Mouse (Mus musculus) C2C12 (cell line): Measurements from ENCODE around the gene Maff. TPM values are rescaled to one million over a fixed set of nuclear protein-coding genes. Genes with fewer than 3 reads are reported as not detected.

ENCODE experiments used
- H3K27me3 ChIP-seq: one replicate; pipeline ENCODE4 v1.6.1; 2011; ENCODE audit not compliant: control insufficient read depth, insufficient read depth, insufficient read length
- H3K36me3 ChIP-seq: one replicate; pipeline ENCODE4 v1.6.1; 2011; ENCODE audit not compliant: control insufficient read depth, insufficient read depth
- H3K4me3 ChIP-seq: one replicate; pipeline ENCODE4 v1.5.1; 2011; ENCODE audit warnings: mild to moderate bottlenecking, control low read depth; ENCODE audit not compliant: poor library complexity, insufficient read depth, severe bottlenecking
- H3K79me2 ChIP-seq: one replicate; pipeline ENCODE4 v1.6.1; 2011; ENCODE audit not compliant: control insufficient read depth, insufficient read depth
- H3K79me3 ChIP-seq: one replicate; pipeline ENCODE4 v1.6.1; 2011; ENCODE audit warnings: low read depth, control low read depth
- H3ac ChIP-seq: one replicate; pipeline ENCODE3; 2011; ENCODE audit warnings: low read depth; ENCODE audit not compliant: control insufficient read depth, insufficient read length
- CEBPB ChIP-seq: IDR thresholded peaks from one replicate; pipeline ENCODE4 v1.6.1; 2011; ENCODE audit warnings: low read depth, mild to moderate bottlenecking, control low read depth, moderate library complexity
- CTCF ChIP-seq: IDR thresholded peaks from one replicate; pipeline ENCODE4 v1.5.1; 2011; ENCODE audit not compliant: control insufficient read depth, insufficient read depth, insufficient read length
- FOSL1 ChIP-seq: IDR thresholded peaks from one replicate; pipeline ENCODE4 v1.8.0; 2011; ENCODE audit warnings: mild to moderate bottlenecking, low read length; ENCODE audit not compliant: poor library complexity, insufficient read depth, severe bottlenecking
- MAX ChIP-seq: IDR thresholded peaks from one replicate; pipeline ENCODE4 v1.6.1; 2011; ENCODE audit warnings: mild to moderate bottlenecking, control low read depth
- MYOD1 ChIP-seq: IDR thresholded peaks from one replicate; pipeline ENCODE4 v1.6.1; 2011; ENCODE audit warnings: low read depth; ENCODE audit not compliant: control insufficient read depth, insufficient read length
- MYOG ChIP-seq: IDR thresholded peaks from one replicate; pipeline ENCODE4 v1.6.1; 2011; ENCODE audit not compliant: control insufficient read depth, insufficient read length; ENCODE audit errors: extremely low read depth
- USF1 ChIP-seq: IDR thresholded peaks from one replicate; pipeline ENCODE4 v1.6.1; 2011; ENCODE audit warnings: low read depth, mild to moderate bottlenecking, control low read depth, moderate library complexity
- microRNA-seq: library from miRNA; unstranded; fragments of <30 nt; microRNA quantifications from one replicate; pipeline ENCODE4, GENCODE M21; 2019; ENCODE audit warnings: borderline microRNAs expressed
- polyA plus RNA-seq: library from polyadenylated mRNA; unstranded; fragments of >200 nt; fragmentation: generic; extraction: Trizol; gene quantifications from one replicate; pipeline ENCODE4 v1.2.1, GENCODE M21; 2012; ENCODE audit warnings: missing spikeins

Maff gene
- polyA plus RNA-seq, 1 experiment: 24.8 TPM

- TF ChIP-seq CTCF (peak; percentile 11), MAX (peak; percentile 36), MYOG (no peak), USF1 (no peak)
- no peaks in the 10 kb centered on the region for H3K27me3 ChIP-seq
- H3K79me2 ChIP-seq: peaks cover 50% of the 10 kb centered on the region
- peak within 1 kb of the TSS; percentile 94 for H3K4me3 ChIP-seq
- peaks cover 6% of the 10 kb centered on the region for H3K36me3 ChIP-seq
- peak within 1 kb of the TSS; percentile 86 for H3ac ChIP-seq
- peaks cover 41% of the 10 kb centered on the region for H3K79me3 ChIP-seq
Measured at GRCm38 (mm10) chr15:79402836-79403762, 56.7 kb downstream of the Maff start, which contains the start of gene Tmem184b. Gene Tmem184b, minus strand, starts transcription at chr15:79403569.

- no peak for TF ChIP-seq MYOG
- TF ChIP-seq CTCF: no peak
- no peak for TF ChIP-seq MYOD1
- TF ChIP-seq MAX: no peak
- no peak for TF ChIP-seq FOSL1
- TF ChIP-seq USF1: no peak
- TF ChIP-seq CEBPB: no peak
- peaks cover 34% of the 10 kb centered on the region for H3K79me3 ChIP-seq
- H3ac ChIP-seq: peak overlapping the region; percentile 86
- H3K4me3 ChIP-seq: peak overlapping the region; percentile 94
- no peaks in the 10 kb centered on the region for H3K27me3 ChIP-seq
- peaks cover 43% of the 10 kb centered on the region for H3K79me2 ChIP-seq
- H3K36me3 ChIP-seq: no peaks in the 10 kb centered on the region
Measured at GRCm38 (mm10) chr15:79403763-79404210, 57.4 kb downstream of the Maff start.

GRCm38 (mm10) chr15:79404277-79404676, 57.9 kb downstream of the Maff start:
- no peak for TF ChIP-seq MAX
- no peak for TF ChIP-seq FOSL1
- no peak for TF ChIP-seq MYOD1
- no peaks in the 10 kb centered on the region for H3K36me3 ChIP-seq
- H3K27me3 ChIP-seq: no peaks in the 10 kb centered on the region
- no peak overlapping the region for H3ac ChIP-seq
- peaks cover 30% of the 10 kb centered on the region for H3K79me3 ChIP-seq
- H3K79me2 ChIP-seq: peaks cover 39% of the 10 kb centered on the region
- no peak overlapping the region for H3K4me3 ChIP-seq

- Histone ChIP-seq H3K4me3 (no peak overlapping the region), H3K79me3 (peaks cover 11% of the 10 kb centered on the region), H3ac (no peak overlapping the region), H3K79me2 (peaks cover 16% of the 10 kb centered on the region), H3K27me3 (no peaks in the 10 kb centered on the region), H3K36me3 (no peaks in the 10 kb centered on the region)
- no peak for TF ChIP-seq MYOD1
- TF ChIP-seq USF1: no peak
- TF ChIP-seq CTCF: no peak
- no peak for TF ChIP-seq FOSL1
- TF ChIP-seq MAX: no peak
- no peak for TF ChIP-seq MYOG
- no peak for TF ChIP-seq CEBPB
Measured at GRCm38 (mm10) chr15:79406564-79406963, 60.1 kb downstream of the Maff start.

Small RNA genes within 50 kb of the gene (microRNA-seq; reads per million reads assigned to microRNA genes)
- gene Mir1943: 9.6 reads per million, percentile 58 among the genes with 10 or more reads in this experiment

Other genes with a start within 250 kb of the Maff start
- gene Micall1, start 237.7 kb upstream of the Maff start, polyA plus RNA-seq: 12.7 TPM
- gene Polr2f, start 205.6 kb upstream of the Maff start, polyA plus RNA-seq: 436 TPM
- gene 1700088E04Rik, start 205.4 kb upstream of the Maff start, polyA plus RNA-seq: 5.6 TPM
- gene Sox10, start 181.4 kb upstream of the Maff start, polyA plus RNA-seq: not detected
- gene Pick1, start 117.4 kb upstream of the Maff start, polyA plus RNA-seq: 15.3 TPM
- gene Gm49486, start 117.2 kb upstream of the Maff start, polyA plus RNA-seq: 0.01 TPM
- 0.11 TPM for gene Slc16a8, start 91.9 kb upstream of the Maff start, polyA plus RNA-seq
- 1.2 TPM for gene Baiap2l2, start 61.1 kb upstream of the Maff start, polyA plus RNA-seq
- gene Pla2g6, start 18.2 kb upstream of the Maff start, polyA plus RNA-seq: 17.4 TPM
- 74.2 TPM for gene Tmem184b, start 56.9 kb downstream of the Maff start, polyA plus RNA-seq
- 98.6 TPM for gene Csnk1e, start 108.9 kb downstream of the Maff start, polyA plus RNA-seq
- 0.14 TPM for gene Kcnj4, start 158.6 kb downstream of the Maff start, polyA plus RNA-seq
- gene Kdelr3, start 169.8 kb downstream of the Maff start, polyA plus RNA-seq: 65.5 TPM
- gene Ddx17, start 200.1 kb downstream of the Maff start, polyA plus RNA-seq: 84.9 TPM